Mouse (Mus musculus) small intestine, adult 2 months (tissue): ENCODE measurements around the gene Mtnr1b. TPM values are rescaled to one million over a fixed set of nuclear protein-coding genes. Genes with fewer than 3 reads are reported as not detected.

Source experiments
- H3K27ac ChIP-seq: fragments of 200-500 bp; 2 replicates; pipeline ENCODE4 v1.5.1; 2012; ENCODE audit warnings: low read depth, low read length, control low read depth, inconsistent platforms; ENCODE audit not compliant: insufficient read depth
- H3K27me3 ChIP-seq: fragments of 200-500 bp; 2 replicates; pipeline ENCODE4 v1.6.1; 2012; ENCODE audit warnings: mild to moderate bottlenecking, moderate library complexity, low read length, inconsistent platforms; ENCODE audit not compliant: control insufficient read depth, insufficient read depth
- H3K36me3 ChIP-seq: fragments of 200-500 bp; 2 replicates; pipeline ENCODE4 v1.6.1; 2012; ENCODE audit warnings: mild to moderate bottlenecking, low read length, control low read depth, inconsistent platforms; ENCODE audit not compliant: control insufficient read depth, insufficient read depth
- H3K4me1 ChIP-seq: fragments of 200-500 bp; 2 replicates; pipeline ENCODE4 v1.6.1; 2012; ENCODE audit warnings: low read length, inconsistent platforms, mixed read lengths; ENCODE audit not compliant: control insufficient read depth, insufficient read depth, insufficient read length
- H3K4me3 ChIP-seq: fragments of 200-500 bp; 2 replicates; pipeline ENCODE4 v1.5.1; 2012; ENCODE audit warnings: low read depth, mild to moderate bottlenecking, control low read depth, inconsistent platforms, low read length, moderate library complexity
- CTCF ChIP-seq: fragments of 200-500 bp; IDR thresholded peaks from 2 replicates; pipeline ENCODE4 v1.5.1; 2012; ENCODE audit warnings: low read depth, mild to moderate bottlenecking, control low read depth, inconsistent platforms, low read length, moderate library complexity, mixed read lengths; ENCODE audit not compliant: insufficient replicate concordance, insufficient read length; ENCODE audit errors: extremely low read depth
- POLR2A ChIP-seq: fragments of 200-500 bp; IDR thresholded peaks from 2 replicates; pipeline ENCODE4 v1.6.1; 2012; ENCODE audit warnings: low read depth, mild to moderate bottlenecking, control low read depth, inconsistent platforms, low read length, moderate library complexity
- WGBS: fragments of 180-500 bp; shearing (Covaris S2); methylation state at CpG from one replicate; pipeline ENCODE4 v1.1.7; 2018; 5-methylcytosine and 5-hydroxymethylcytosine counted together
- polyA plus RNA-seq: library from polyadenylated mRNA; depleted of rRNA; stranded (reverse); fragments of >200 nt; gene quantifications from 2 replicates; pipeline ENCODE4 v1.2.3, GENCODE M21; 2012; rRNA removed

Mtnr1b gene
- polyA plus RNA-seq, 1 experiment: not detected

DNA sequence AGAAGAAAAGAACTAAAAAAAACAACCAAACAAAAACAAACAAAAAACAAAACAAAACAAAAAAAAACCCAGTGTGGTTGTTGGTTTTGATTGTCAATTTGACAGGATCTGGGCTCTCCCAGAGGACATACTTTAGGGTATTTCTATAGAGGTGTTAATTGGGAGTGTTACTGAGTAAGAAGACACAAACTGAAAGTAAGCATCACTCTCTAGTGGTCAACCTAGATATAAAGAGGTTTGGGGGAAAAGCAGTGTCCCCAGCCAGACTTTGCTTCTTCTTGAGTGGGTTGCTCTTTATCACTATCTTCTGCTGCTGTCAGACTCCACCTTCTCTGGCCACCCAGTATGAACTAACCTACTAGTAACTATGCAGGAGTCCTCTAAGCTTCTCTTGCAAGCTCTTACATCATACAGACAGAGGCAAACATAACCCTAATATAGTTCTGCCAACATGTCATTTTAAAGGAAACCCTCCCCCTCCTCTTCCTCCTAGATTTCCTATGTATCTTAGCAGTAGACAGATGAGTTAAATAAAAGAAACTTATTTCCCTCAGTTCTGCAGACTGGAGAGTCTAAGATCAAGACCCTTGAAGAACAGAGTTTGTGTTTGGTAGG lies 71.8 kb downstream of the Mtnr1b start:
- no peak overlapping the region for H3K27ac ChIP-seq
- no peaks in the 10 kb centered on the region for H3K27me3 ChIP-seq
- H3K36me3 ChIP-seq: no peaks in the 10 kb centered on the region
- TF ChIP-seq CTCF (no peak), POLR2A (no peak)
- H3K4me3 ChIP-seq: no peak overlapping the region
- no peaks in the 10 kb centered on the region for H3K4me1 ChIP-seq

DNA sequence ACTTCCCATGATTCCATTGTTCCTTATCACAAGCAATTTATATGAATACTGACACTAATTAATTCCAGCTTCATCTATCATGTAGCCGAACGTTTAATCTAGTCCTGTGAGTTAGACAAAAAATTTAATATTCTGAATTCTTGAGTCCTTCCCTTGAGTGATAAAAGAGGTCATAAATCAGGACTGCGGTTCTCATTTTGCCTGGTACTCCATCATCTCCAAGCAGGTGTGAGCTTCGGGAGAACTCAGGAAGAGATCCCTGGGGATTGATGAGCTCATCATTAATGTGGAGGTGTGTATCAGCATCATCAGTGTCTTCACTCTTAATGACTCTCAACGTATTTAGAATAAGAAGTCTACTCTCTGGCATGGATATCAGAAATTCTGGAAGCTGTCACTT lies 74.0 kb downstream of the Mtnr1b start:
- TF ChIP-seq CTCF: no peak
- TF ChIP-seq POLR2A: no peak
- Histone ChIP-seq H3K27ac (no peak overlapping the region), H3K4me1 (no peaks in the 10 kb centered on the region), H3K27me3 (no peaks in the 10 kb centered on the region), H3K36me3 (no peaks in the 10 kb centered on the region), H3K4me3 (no peak overlapping the region)
- 76% methylated on average over 5 of the region's 5 CpGs for WGBS

DNA sequence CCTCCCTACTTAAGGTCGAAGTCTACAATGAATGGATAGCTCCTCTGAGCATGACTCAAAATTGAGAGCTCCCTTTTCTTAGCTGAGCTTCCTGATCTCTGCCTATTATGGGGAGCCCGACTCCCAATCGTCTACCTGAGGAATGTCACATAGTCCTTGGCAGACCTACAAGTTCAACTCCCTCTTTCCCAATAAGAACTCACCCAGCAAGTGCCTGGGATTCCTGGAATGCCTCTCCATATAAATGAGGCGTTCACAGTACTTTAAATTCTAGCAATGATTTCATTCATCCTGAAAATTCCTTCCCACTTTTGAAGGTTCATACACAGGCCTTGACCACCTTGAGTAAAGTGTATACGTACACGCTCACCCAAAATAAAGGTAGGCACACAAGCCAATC lies 79.9 kb downstream of the Mtnr1b start:
- no peak for TF ChIP-seq CTCF
- no peak for TF ChIP-seq POLR2A
- 75% methylated on average over 6 of the region's 6 CpGs for WGBS

DNA sequence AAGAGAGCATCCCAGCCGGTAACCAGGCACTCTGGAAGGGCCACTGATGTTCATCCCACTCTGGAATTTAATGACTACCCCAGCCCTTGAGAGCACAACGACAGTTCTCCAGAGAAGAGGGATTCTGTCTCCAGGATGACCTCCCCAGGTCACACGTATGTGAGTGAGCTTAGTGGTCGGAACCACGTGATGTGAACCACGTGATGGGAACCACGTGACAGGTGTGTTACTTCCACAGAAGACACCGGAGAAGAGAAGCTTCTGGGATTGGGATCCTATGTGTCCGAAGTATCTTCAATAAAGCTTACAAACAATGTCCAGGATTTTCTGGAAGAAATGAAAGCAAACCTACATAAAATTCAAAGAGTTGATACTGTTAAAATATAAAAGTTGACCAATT lies 82.3 kb downstream of the Mtnr1b start:
- H3K4me1 ChIP-seq: no peaks in the 10 kb centered on the region
- H3K4me3 ChIP-seq: no peak overlapping the region
- H3K27ac ChIP-seq: no peak overlapping the region
- H3K27me3 ChIP-seq: no peaks in the 10 kb centered on the region
- 85% methylated on average over 9 of the region's 9 CpGs for WGBS
- H3K36me3 ChIP-seq: no peaks in the 10 kb centered on the region
- no peak for TF ChIP-seq CTCF
- no peak for TF ChIP-seq POLR2A

More for the DNA sequence above, 79.9 kb downstream of the Mtnr1b start:
- H3K36me3 ChIP-seq: no peaks in the 10 kb centered on the region
- H3K27ac ChIP-seq: no peak overlapping the region
- H3K4me1 ChIP-seq: no peaks in the 10 kb centered on the region
- no peak overlapping the region for H3K4me3 ChIP-seq
- H3K27me3 ChIP-seq: no peaks in the 10 kb centered on the region

DNA sequence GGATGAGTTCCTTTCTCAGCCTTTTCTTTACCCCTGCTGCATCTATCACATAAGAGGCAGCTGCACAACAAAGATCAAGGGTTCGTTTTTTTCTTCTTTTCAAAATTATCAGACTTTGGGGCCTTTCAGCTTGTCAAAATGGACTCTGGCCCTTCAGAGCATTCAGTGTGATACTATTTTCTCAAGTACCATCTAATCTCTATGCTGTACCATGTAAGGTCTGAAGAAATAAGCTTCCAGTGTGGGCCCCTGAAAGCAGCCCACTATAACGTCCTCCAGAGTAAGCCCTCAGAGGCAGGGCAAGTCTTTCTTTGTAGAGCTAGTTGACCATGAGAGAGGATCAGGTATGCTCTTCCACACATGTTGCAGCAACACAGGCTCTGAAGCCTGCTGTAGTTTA lies 87.7 kb downstream of the Mtnr1b start:
- Histone ChIP-seq H3K27ac (no peak overlapping the region), H3K4me3 (no peak overlapping the region), H3K4me1 (no peaks in the 10 kb centered on the region), H3K27me3 (no peaks in the 10 kb centered on the region), H3K36me3 (no peaks in the 10 kb centered on the region)
- 33% methylated on average over 2 of the region's 2 CpGs for WGBS
- no peak for TF ChIP-seq POLR2A
- TF ChIP-seq CTCF: no peak

DNA sequence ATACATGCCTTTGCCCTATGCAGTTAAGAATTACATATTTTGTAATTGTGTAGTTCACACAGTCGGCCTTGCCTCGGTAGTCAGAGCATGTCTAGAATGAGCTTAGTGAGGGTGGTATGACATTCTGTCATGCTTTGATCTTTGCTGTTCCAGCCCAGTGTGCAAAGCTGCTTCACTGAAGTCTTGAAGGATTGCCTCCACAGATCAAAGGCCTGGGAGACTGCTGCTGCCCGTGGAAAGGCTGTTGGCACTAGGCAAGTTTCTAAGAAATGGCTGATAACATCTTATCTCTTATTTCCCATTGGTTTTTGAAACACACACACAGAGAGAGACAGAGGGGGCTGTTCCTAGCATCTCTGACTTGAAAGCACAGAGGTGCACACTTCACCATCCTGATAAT lies 88.2 kb downstream of the Mtnr1b start:
- H3K4me3 ChIP-seq: no peak overlapping the region
- WGBS: 34% methylated on average over 3 of the region's 3 CpGs
- H3K36me3 ChIP-seq: no peaks in the 10 kb centered on the region
- no peaks in the 10 kb centered on the region for H3K27me3 ChIP-seq
- no peak overlapping the region for H3K27ac ChIP-seq
- H3K4me1 ChIP-seq: no peaks in the 10 kb centered on the region
- no peak for TF ChIP-seq CTCF
- no peak for TF ChIP-seq POLR2A

DNA sequence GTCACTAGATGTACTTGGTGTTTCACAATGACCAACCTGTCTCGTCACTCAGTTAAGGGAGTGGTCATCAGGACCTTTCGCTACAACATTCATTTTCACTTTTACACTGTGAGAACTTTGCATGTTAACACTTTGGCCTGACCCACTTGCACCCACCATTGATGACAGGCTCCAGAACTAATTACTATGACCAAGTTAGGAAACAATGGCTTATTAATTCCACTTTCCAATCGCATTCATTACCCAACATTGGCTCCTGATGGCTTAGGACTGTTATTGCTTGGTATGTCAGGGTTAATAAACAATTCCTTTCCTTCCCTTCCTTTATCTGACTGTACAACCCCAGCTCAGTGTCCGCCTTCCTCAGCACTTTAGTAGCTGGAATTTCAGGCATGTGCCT lies 92.4 kb downstream of the Mtnr1b start:
- Histone ChIP-seq H3K27ac (no peak overlapping the region), H3K4me3 (no peak overlapping the region), H3K36me3 (no peaks in the 10 kb centered on the region), H3K27me3 (no peaks in the 10 kb centered on the region), H3K4me1 (no peaks in the 10 kb centered on the region)
- WGBS: 58% methylated on average over 4 of the region's 4 CpGs
- TF ChIP-seq POLR2A (no peak), CTCF (no peak)

DNA sequence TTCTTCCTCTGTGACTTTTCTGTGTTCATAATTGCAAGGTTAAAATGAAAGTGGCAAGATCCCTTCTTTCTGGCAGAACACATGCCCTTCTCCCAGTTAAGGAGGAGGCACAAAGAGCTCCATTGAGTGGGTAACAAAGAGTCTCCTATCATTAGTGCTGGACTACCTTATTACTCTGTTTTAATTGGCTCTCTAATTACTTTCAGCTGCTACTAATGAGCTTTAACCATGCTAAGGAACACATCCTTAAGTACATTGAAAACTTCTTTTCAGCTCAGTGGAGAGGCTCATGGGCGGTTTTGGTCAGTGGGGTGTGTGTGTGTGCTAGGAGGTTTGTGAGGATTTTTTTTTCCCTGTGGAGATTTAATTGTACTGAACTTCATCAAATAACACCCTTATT lies 99.4 kb downstream of the Mtnr1b start:
- Histone ChIP-seq H3K4me3 (no peak overlapping the region), H3K27ac (no peak overlapping the region), H3K36me3 (no peaks in the 10 kb centered on the region), H3K4me1 (no peaks in the 10 kb centered on the region), H3K27me3 (no peaks in the 10 kb centered on the region)
- WGBS: 66% methylated on average over 1 of the region's 1 CpGs
- TF ChIP-seq POLR2A: no peak
- no peak for TF ChIP-seq CTCF

Other genes with a start within 250 kb of the Mtnr1b start
- gene Deup1, start 246.6 kb downstream of the Mtnr1b start, polyA plus RNA-seq: 0.05 TPM in 1 of 2 replicates, not detected in the other
- gene Slc36a4, start 164.8 kb downstream of the Mtnr1b start, polyA plus RNA-seq: 0.50 and 1.4 TPM in 2 replicates